Mouse (Mus musculus) myocyte (in vitro differentiated cells): ENCODE results near the gene Zdhhc21. TPM values are rescaled to one million over a fixed set of nuclear protein-coding genes. Genes with fewer than 3 reads are reported as not detected.

ENCODE experiments used
- H3K27me3 ChIP-seq: one replicate; pipeline ENCODE4 v1.6.1; 2011; ENCODE audit not compliant: control insufficient read depth, insufficient read depth, insufficient read length
- H3K36me3 ChIP-seq: one replicate; pipeline ENCODE4 v1.6.1; 2011; ENCODE audit not compliant: control insufficient read depth, insufficient read depth
- H3K4me2 ChIP-seq: one replicate; pipeline ENCODE4 v1.6.1; 2011; ENCODE audit warnings: low read depth, control low read depth
- H3K4me3 ChIP-seq: one replicate; pipeline ENCODE4 v1.5.1; 2011; ENCODE audit warnings: mild to moderate bottlenecking, control low read depth, moderate library complexity
- H3K79me2 ChIP-seq: one replicate; pipeline ENCODE4 v1.6.1; 2011; ENCODE audit not compliant: control insufficient read depth, insufficient read depth
- H3ac ChIP-seq: one replicate; pipeline ENCODE4 v1.6.1; 2011; ENCODE audit not compliant: control insufficient read depth, insufficient read length
- CEBPB ChIP-seq: IDR thresholded peaks from 2 replicates; pipeline ENCODE4 v1.6.1; 2011; ENCODE audit warnings: mild to moderate bottlenecking, moderate library complexity; ENCODE audit not compliant: poor library complexity, insufficient read depth, severe bottlenecking
- E2F4 ChIP-seq: IDR thresholded peaks from one replicate; pipeline ENCODE4 v1.6.1; 2011; ENCODE audit warnings: mild to moderate bottlenecking, control low read depth, moderate library complexity; ENCODE audit not compliant: insufficient read depth
- MAX ChIP-seq: IDR thresholded peaks from one replicate; pipeline ENCODE4 v1.6.1; 2011; ENCODE audit warnings: low read depth, mild to moderate bottlenecking, control low read depth
- MYOD1 ChIP-seq, 3 experiments: IDR thresholded peaks; one replicate each; pipeline ENCODE4 v1.6.1; 2011; ENCODE audit warnings: control low read depth in 2 of 3, low read depth in 2 of 3, mild to moderate bottlenecking in 2 of 3, moderate library complexity in 1 of 3; ENCODE audit not compliant: insufficient read length in 2 of 3, control insufficient read depth in 1 of 3
- MYOG ChIP-seq, 3 experiments: IDR thresholded peaks; one replicate each; pipeline ENCODE4 v1.6.1; 2011; ENCODE audit warnings: control low read depth in 2 of 3, low read depth in 2 of 3, mild to moderate bottlenecking in 2 of 3; ENCODE audit not compliant: insufficient read length in 2 of 3, control insufficient read depth in 1 of 3, insufficient read depth in 1 of 3
- POLR2A ChIP-seq: IDR thresholded peaks from one replicate; pipeline ENCODE4 v1.6.1; 2011; ENCODE audit warnings: low read depth, mild to moderate bottlenecking, control low read depth, moderate library complexity; ENCODE audit not compliant: insufficient read length
- POLR2AphosphoS2 ChIP-seq: IDR thresholded peaks from one replicate; pipeline ENCODE4 v1.6.1; 2011; ENCODE audit warnings: low read depth, control low read depth; ENCODE audit not compliant: insufficient read length
- REST ChIP-seq: IDR thresholded peaks from one replicate; pipeline ENCODE4 v1.6.1; 2011; ENCODE audit warnings: mild to moderate bottlenecking, control low read depth, moderate library complexity; ENCODE audit not compliant: insufficient read depth, insufficient read length
- SRF ChIP-seq: IDR thresholded peaks from one replicate; pipeline ENCODE4 v1.6.1; 2011; ENCODE audit warnings: low read depth; ENCODE audit not compliant: control insufficient read depth, insufficient read length
- TCF12 ChIP-seq: IDR thresholded peaks from one replicate; pipeline ENCODE4 v1.6.1; 2011; ENCODE audit warnings: mild to moderate bottlenecking, control low read depth; ENCODE audit not compliant: poor library complexity, insufficient read depth, severe bottlenecking
- TCF3 ChIP-seq: IDR thresholded peaks from one replicate; pipeline ENCODE4 v1.6.1; 2011; ENCODE audit warnings: low read depth, control low read depth; ENCODE audit not compliant: insufficient read length
- USF1 ChIP-seq: IDR thresholded peaks from one replicate; pipeline ENCODE4 v1.6.1; 2011; ENCODE audit warnings: low read depth, mild to moderate bottlenecking, control low read depth, moderate library complexity
- polyA plus RNA-seq: library from polyadenylated mRNA; unstranded; fragments of >200 nt; fragmentation: generic; extraction: Trizol; gene quantifications from one replicate; pipeline ENCODE4 v1.2.1, GENCODE M21; 2012; ENCODE audit warnings: missing spikeins

The Zdhhc21 gene
- polyA plus RNA-seq, 1 experiment = 3.1 TPM

- Histone ChIP-seq H3K79me2 (no peaks in the 10 kb centered on the region), H3ac (no peak overlapping the region), H3K4me2 (no peak overlapping the region), H3K27me3 (no peaks in the 10 kb centered on the region), H3K36me3 (no peaks in the 10 kb centered on the region), H3K4me3 (no peak overlapping the region)
- peak in 1 of 3 experiments; percentile 18 for TF ChIP-seq MYOG (IDR thresholded peaks at IDR 0.05; ENCODE audit: control insufficient read depth in 1 of 3, insufficient read depth in 1 of 3, insufficient read length in 2 of 3, low read depth in 2 of 3)
- no peak for TF ChIP-seq TCF12
- no peak for TF ChIP-seq E2F4
- TF ChIP-seq MYOD1 (IDR thresholded peaks at IDR 0.05; ENCODE audit: control insufficient read depth in 1 of 3, insufficient read length in 2 of 3, low read depth in 2 of 3) = peak in 1 of 3 experiments; percentile 12
These were observed 15.0 kb upstream of the Zdhhc21 start for GRCm38 (mm10) chr4:82874791-82875190.

- TF ChIP-seq MAX (no peak), POLR2A (no peak), POLR2AphosphoS2 (no peak), TCF12 (no peak), REST (no peak)
- H3K27me3 ChIP-seq = no peaks in the 10 kb centered on the region
- H3K36me3 ChIP-seq = no peaks in the 10 kb centered on the region
- no peak overlapping the region for H3K4me2 ChIP-seq
- H3ac ChIP-seq = no peak overlapping the region
- H3K4me3 ChIP-seq = no peak overlapping the region
- no peaks in the 10 kb centered on the region for H3K79me2 ChIP-seq
These were observed 12.8 kb upstream of the Zdhhc21 start for GRCm38 (mm10) chr4:82872548-82872947.

- Histone ChIP-seq H3K36me3 (no peaks in the 10 kb centered on the region), H3K27me3 (no peaks in the 10 kb centered on the region), H3ac (no peak overlapping the region), H3K4me3 (no peak overlapping the region), H3K4me2 (no peak overlapping the region), H3K79me2 (no peaks in the 10 kb centered on the region)
- no peak for TF ChIP-seq CEBPB
- no peak for TF ChIP-seq POLR2AphosphoS2
- no peak for TF ChIP-seq TCF3
- no peak for TF ChIP-seq SRF
- TF ChIP-seq MAX = no peak
- TF ChIP-seq TCF12 = no peak
- no peak for TF ChIP-seq USF1
- TF ChIP-seq E2F4 = no peak
- no peak for TF ChIP-seq MYOD1 (IDR thresholded peaks at IDR 0.05; ENCODE audit: control insufficient read depth in 1 of 3, insufficient read length in 2 of 3, low read depth in 2 of 3)
- TF ChIP-seq POLR2A = no peak
- no peak for TF ChIP-seq MYOG (IDR thresholded peaks at IDR 0.05; ENCODE audit: control insufficient read depth in 1 of 3, insufficient read depth in 1 of 3, insufficient read length in 2 of 3, low read depth in 2 of 3)
- TF ChIP-seq REST = no peak
These were observed 12.4 kb upstream of the Zdhhc21 start for GRCm38 (mm10) chr4:82872121-82872520.

GRCm38 (mm10) chr4:82870931-82871330 is 11.2 kb upstream of the Zdhhc21 start:
- Histone ChIP-seq H3K36me3 (no peaks in the 10 kb centered on the region), H3K4me3 (no peak overlapping the region), H3K4me2 (peak overlapping the region; percentile 47), H3K79me2 (no peaks in the 10 kb centered on the region), H3K27me3 (no peaks in the 10 kb centered on the region), H3ac (no peak overlapping the region)
- TF ChIP-seq MYOG (IDR thresholded peaks at IDR 0.05; ENCODE audit: control insufficient read depth in 1 of 3, insufficient read depth in 1 of 3, insufficient read length in 2 of 3, low read depth in 2 of 3) (peak in 2 of 3 experiments; percentile 43 to 70), TCF3 (peak; percentile 28), POLR2A (no peak), REST (no peak), E2F4 (no peak), POLR2AphosphoS2 (no peak), TCF12 (no peak), SRF (no peak), MYOD1 (IDR thresholded peaks at IDR 0.05; ENCODE audit: control insufficient read depth in 1 of 3, insufficient read length in 2 of 3, low read depth in 2 of 3) (peak in 2 of 3 experiments; percentile 69 to 85), MAX (no peak), CEBPB (no peak), USF1 (no peak)

- Histone ChIP-seq H3K79me2 (no peaks in the 10 kb centered on the region), H3K4me2 (no peak overlapping the region), H3K36me3 (no peaks in the 10 kb centered on the region), H3K27me3 (no peaks in the 10 kb centered on the region), H3ac (no peak overlapping the region), H3K4me3 (no peak overlapping the region)
- no peak for TF ChIP-seq TCF12
- TF ChIP-seq POLR2A = no peak
- no peak for TF ChIP-seq TCF3
- no peak for TF ChIP-seq USF1
- no peak for TF ChIP-seq MAX
- TF ChIP-seq MYOG (IDR thresholded peaks at IDR 0.05; ENCODE audit: control insufficient read depth in 1 of 3, insufficient read depth in 1 of 3, insufficient read length in 2 of 3, low read depth in 2 of 3) = no peak
- no peak for TF ChIP-seq POLR2AphosphoS2
- TF ChIP-seq E2F4 = no peak
- TF ChIP-seq REST = no peak
These were observed 8.1 kb upstream of the Zdhhc21 start for GRCm38 (mm10) chr4:82867731-82868445.
